Mouse (Mus musculus) erythroblast, embryonic 14.5 days (primary cell): Measurements from ENCODE around the gene Cux1. TPM values are rescaled to one million over a fixed set of nuclear protein-coding genes. Genes with fewer than 3 reads are reported as not detected.
"Not testable (repeated sequence)": the region's sequence is repeated elsewhere in the genome, so short reads cannot be mapped to it uniquely, and the experiment has no call there.

Experiments used
- H3K27me3 ChIP-seq: 2 replicates; pipeline ENCODE4 v1.6.1; 2012; ENCODE audit warnings: inconsistent platforms; ENCODE audit not compliant: control insufficient read depth
- H3K36me3 ChIP-seq: 2 replicates; pipeline ENCODE4 v1.6.1; 2012; ENCODE audit warnings: mild to moderate bottlenecking, inconsistent platforms; ENCODE audit not compliant: control insufficient read depth
- H3K4me1 ChIP-seq: 2 replicates; pipeline ENCODE4 v1.6.1; 2012; ENCODE audit warnings: inconsistent platforms; ENCODE audit not compliant: control insufficient read depth
- H3K4me3 ChIP-seq: replicated peaks from 2 replicates; pipeline ENCODE3; 2012; ENCODE audit warnings: moderate library complexity, mild to moderate bottlenecking, inconsistent platforms
- H3K9me3 ChIP-seq: 2 replicates; pipeline ENCODE4 v1.6.1; 2012; ENCODE audit warnings: low read length, inconsistent platforms, mixed read lengths; ENCODE audit not compliant: control insufficient read depth
- GATA1 ChIP-seq: IDR thresholded peaks from 2 replicates; pipeline ENCODE4 v1.6.1; 2012; ENCODE audit warnings: low read length, inconsistent platforms, mixed read lengths
- TAL1 ChIP-seq: IDR thresholded peaks from 3 replicates; pipeline ENCODE4 v1.6.1; 2012; ENCODE audit warnings: low read length, inconsistent platforms, mixed read lengths
- polyA plus RNA-seq: library from polyadenylated mRNA; stranded (reverse); fragments of >175 nt; gene quantifications from 2 replicates; pipeline ENCODE4 v1.2.3, GENCODE M21; 2012

Gene Cux1
- polyA plus RNA-seq, 1 experiment = 2.9 TPM

GRCm38 (mm10) chr5:136215958-136216357 is 351.3 kb downstream of the Cux1 start:
- Histone ChIP-seq H3K9me3 (peaks cover 10% of the 10 kb centered on the region; the same call in 1 of the 2 replicates), H3K27me3 (no peaks in the 10 kb centered on the region), H3K36me3 (no peaks in the 10 kb centered on the region), H3K4me3 (no peak overlapping the region), H3K4me1 (peaks cover 2% of the 10 kb centered on the region; the same call in 1 of the 2 replicates)
- TF ChIP-seq TAL1 = no peak
- TF ChIP-seq GATA1 = no peak

- TF ChIP-seq GATA1 (no peak), TAL1 (no peak)
- H3K36me3 ChIP-seq = no peaks in the 10 kb centered on the region
- peaks cover 10% of the 10 kb centered on the region; the same call in 1 of the 2 replicates for H3K9me3 ChIP-seq
- H3K4me3 ChIP-seq = no peak overlapping the region
- no peaks in the 10 kb centered on the region for H3K27me3 ChIP-seq
- peaks cover 2% of the 10 kb centered on the region; the same call in 1 of the 2 replicates for H3K4me1 ChIP-seq
Measured at GRCm38 (mm10) chr5:136215211-136215610, 352.1 kb downstream of the Cux1 start.

GRCm38 (mm10) chr5:136213716-136214115 is 353.6 kb downstream of the Cux1 start:
- TF ChIP-seq TAL1 (no peak), GATA1 (no peak)
- Histone ChIP-seq H3K4me1 (peaks cover 2% of the 10 kb centered on the region; the same call in 1 of the 2 replicates), H3K9me3 (peaks cover 10% of the 10 kb centered on the region; the same call in 1 of the 2 replicates), H3K36me3 (no peaks in the 10 kb centered on the region), H3K27me3 (no peaks in the 10 kb centered on the region), H3K4me3 (no peak overlapping the region)

- TF ChIP-seq GATA1 (no peak), TAL1 (no peak)
- H3K9me3 ChIP-seq = peaks cover 10% of the 10 kb centered on the region; the same call in 1 of the 2 replicates
- no peaks in the 10 kb centered on the region for H3K4me1 ChIP-seq
- no peaks in the 10 kb centered on the region for H3K27me3 ChIP-seq
- H3K36me3 ChIP-seq = no peaks in the 10 kb centered on the region
- H3K4me3 ChIP-seq = no peak overlapping the region
Measured at GRCm38 (mm10) chr5:136212716-136213115, 354.6 kb downstream of the Cux1 start.

- not testable (repeated sequence) for H3K4me3 ChIP-seq, H3K9me3 ChIP-seq, H3K4me1 ChIP-seq, H3K27me3 ChIP-seq, H3K36me3 ChIP-seq
Measured at GRCm38 (mm10) chr5:136211341-136212102, 355.8 kb downstream of the Cux1 start.

GRCm38 (mm10) chr5:136210549-136210948 is 356.7 kb downstream of the Cux1 start:
- no peak overlapping the region for H3K4me3 ChIP-seq
- H3K9me3 ChIP-seq = peaks cover 5% of the 10 kb centered on the region; the same call in 1 of the 2 replicates
- no peak for TF ChIP-seq GATA1
- no peaks in the 10 kb centered on the region for H3K4me1 ChIP-seq
- no peaks in the 10 kb centered on the region for H3K36me3 ChIP-seq
- no peaks in the 10 kb centered on the region for H3K27me3 ChIP-seq

- Histone ChIP-seq H3K4me1 (peaks cover 20% of the 10 kb centered on the region), H3K27me3 (no peaks in the 10 kb centered on the region), H3K36me3 (peaks cover 5% of the 10 kb centered on the region), H3K4me3 (no peak overlapping the region), H3K9me3 (no peaks in the 10 kb centered on the region)
- TF ChIP-seq TAL1 = no peak
- TF ChIP-seq GATA1 = no peak
Measured at GRCm38 (mm10) chr5:136201832-136202231, 365.5 kb downstream of the Cux1 start.

- Histone ChIP-seq H3K36me3 (peaks cover 28% of the 10 kb centered on the region), H3K4me3 (peak overlapping the region; percentile 90), H3K27me3 (no peaks in the 10 kb centered on the region), H3K4me1 (peaks cover 20% of the 10 kb centered on the region), H3K9me3 (no peaks in the 10 kb centered on the region)
- TF ChIP-seq TAL1 (no peak), GATA1 (no peak)
Measured at GRCm38 (mm10) chr5:136199526-136199925, 367.8 kb downstream of the Cux1 start.

GRCm38 (mm10) chr5:136198474-136199391 is 368.6 kb downstream of the Cux1 start, which contains the start of gene Prkrip1:
Gene Prkrip1 (minus strand): TSS chr5:136198963.
- Histone ChIP-seq H3K4me1 (peaks cover 20% of the 10 kb centered on the region), H3K9me3 (no peaks in the 10 kb centered on the region), H3K4me3 (peak within 1 kb of the TSS; percentile 90), H3K27me3 (no peaks in the 10 kb centered on the region), H3K36me3 (peaks cover 36% of the 10 kb centered on the region)
- TF ChIP-seq GATA1 (no peak), TAL1 (no peak)

Other genes starting within 250 kb of the Cux1 start
- not detected in 2 replicates for gene Myl10, start 125.7 kb upstream of the Cux1 start, polyA plus RNA-seq